Mouse (Mus musculus) limb, embryonic 11.5 days (tissue): ENCODE data around the gene Galk1. TPM values are rescaled to one million over a fixed set of nuclear protein-coding genes. Genes with fewer than 3 reads are reported as not detected.
A peak's percentile ranks its signal among the peaks of the same experiment; 100 is the strongest.

Experiments used
- ATAC-seq: fragments of 200-750 bp; cut with Nextera tagmentation; 2 replicates; pipeline ENCODE4 v1.8.0; 2017; ENCODE audit warnings: low read depth; ENCODE audit not compliant: insufficient number of reproducible peaks, low FRiP score, low TSS enrichment
- DNase-seq: peaks from one replicate; pipeline ENCODE4 v3.0.0-alpha.2; 2015; ENCODE audit warnings: low spot score
- H3K27ac ChIP-seq: fragments of 300-500 bp; sonication (generic); replicated peaks from 2 replicates; pipeline ENCODE4 v1.5.1; 2014; ENCODE audit warnings: low read depth, mild to moderate bottlenecking, low read length
- H3K27me3 ChIP-seq: fragments of 300-500 bp; sonication (generic); 2 replicates; pipeline ENCODE4 v1.6.1; 2014; ENCODE audit warnings: mild to moderate bottlenecking, low read length, mixed read lengths; ENCODE audit not compliant: control insufficient read depth, insufficient read depth
- H3K36me3 ChIP-seq: fragments of 300-500 bp; sonication (generic); 2 replicates; pipeline ENCODE4 v1.6.1; 2014; ENCODE audit warnings: mild to moderate bottlenecking, low read length, moderate library complexity, mixed read lengths; ENCODE audit not compliant: control insufficient read depth, insufficient read depth
- H3K4me1 ChIP-seq: fragments of 300-500 bp; sonication (generic); 2 replicates; pipeline ENCODE4 v1.6.1; 2014; ENCODE audit warnings: low read length, mixed read lengths; ENCODE audit not compliant: control insufficient read depth, insufficient read depth
- H3K4me2 ChIP-seq: fragments of 300-500 bp; sonication (generic); 2 replicates; pipeline ENCODE4 v1.6.1; 2014; ENCODE audit warnings: low read depth, mild to moderate bottlenecking, moderate library complexity; ENCODE audit not compliant: severe bottlenecking
- H3K4me3 ChIP-seq: fragments of 300-500 bp; sonication (generic); 2 replicates; pipeline ENCODE4 v1.5.1; 2014; ENCODE audit warnings: low read depth, low read length
- H3K9ac ChIP-seq: fragments of 300-500 bp; sonication (generic); 2 replicates; pipeline ENCODE4 v1.6.1; 2014; ENCODE audit warnings: mild to moderate bottlenecking, low read length
- H3K9me3 ChIP-seq: fragments of 300-500 bp; sonication (generic); 2 replicates; pipeline ENCODE4 v1.6.1; 2016; ENCODE audit warnings: low read length; ENCODE audit not compliant: control insufficient read depth
- WGBS: fragments of 180-500 bp; shearing (Covaris S2); extraction: QIAGEN DNeasy Blood & Tissue Kit; methylation state at CpG from one replicate; pipeline ENCODE4 v1.1.7; 2014; 5-methylcytosine and 5-hydroxymethylcytosine counted together
- polyA plus RNA-seq: library from polyadenylated mRNA; unstranded; fragments of >200 nt; fragmentation: Nextera tagmentation; extraction: Ambion mirVana; gene quantifications from 2 replicates; pipeline ENCODE4 v1.2.1, GENCODE M21; 2014

Galk1 gene
- polyA plus RNA-seq, 1 experiment from 2014 or later, result 168 TPM

GRCm38 (mm10) chr11:116040593-116040992, 28.1 kb upstream of the Galk1 start:
- H3K4me1 ChIP-seq, result no peaks in the 10 kb centered on the region
- H3K27me3 ChIP-seq, result no peaks in the 10 kb centered on the region
- no peaks in the 10 kb centered on the region for H3K9me3 ChIP-seq
- no peak for ATAC-seq
- no peak overlapping the region for H3K9ac ChIP-seq
- H3K27ac ChIP-seq, result no peak overlapping the region
- WGBS, result 93% methylated on average over 6 of the region's 6 CpGs
- H3K4me3 ChIP-seq, result no peak overlapping the region
- H3K4me2 ChIP-seq, result no peak overlapping the region
- peaks cover 19% of the 10 kb centered on the region for H3K36me3 ChIP-seq
- no peak for DNase-seq

GRCm38 (mm10) chr11:116037826-116038225, 25.3 kb upstream of the Galk1 start:
- Histone ChIP-seq H3K4me2 (no peak overlapping the region), H3K9me3 (no peaks in the 10 kb centered on the region), H3K27me3 (no peaks in the 10 kb centered on the region), H3K4me1 (no peaks in the 10 kb centered on the region), H3K9ac (no peak overlapping the region), H3K36me3 (peaks cover 18% of the 10 kb centered on the region), H3K27ac (no peak overlapping the region), H3K4me3 (no peak overlapping the region)
- no peak for ATAC-seq
- 94% methylated on average over 9 of the region's 9 CpGs for WGBS
- no peak for DNase-seq

- H3K4me1 ChIP-seq, result 0 out of 2 replicates have a peak, but pooled peaks cover 2% of the 10 kb centered on the region
- H3K9ac ChIP-seq, result no peak overlapping the region
- no peaks in the 10 kb centered on the region for H3K27me3 ChIP-seq
- DNase-seq, result no peak
- 65% methylated on average over 3 of the region's 3 CpGs for WGBS
- H3K36me3 ChIP-seq, result peaks cover 13% of the 10 kb centered on the region
- H3K27ac ChIP-seq, result no peak overlapping the region
- H3K4me3 ChIP-seq, result no peak overlapping the region
- no peaks in the 10 kb centered on the region for H3K9me3 ChIP-seq
- no peak for ATAC-seq
- no peak overlapping the region for H3K4me2 ChIP-seq
Observed at GRCm38 (mm10) chr11:116036671-116037070, 24.2 kb upstream of the Galk1 start.

GRCm38 (mm10) chr11:116034584-116034983, 22.1 kb upstream of the Galk1 start:
- no peak overlapping the region for H3K4me2 ChIP-seq
- peaks cover 5% of the 10 kb centered on the region for H3K36me3 ChIP-seq
- DNase-seq, result no peak
- no peaks in the 10 kb centered on the region for H3K9me3 ChIP-seq
- H3K4me1 ChIP-seq, result 0 out of 2 replicates have a peak, but pooled peaks cover 6% of the 10 kb centered on the region
- H3K27ac ChIP-seq, result no peak overlapping the region
- H3K4me3 ChIP-seq, result no peak overlapping the region
- H3K9ac ChIP-seq, result no peak overlapping the region
- ATAC-seq, result no peak
- 93% methylated on average over 6 of the region's 6 CpGs for WGBS
- no peaks in the 10 kb centered on the region for H3K27me3 ChIP-seq

GRCm38 (mm10) chr11:116030898-116031845, 18.7 kb upstream of the Galk1 start:
- DNase-seq, result peak; percentile 58
- Histone ChIP-seq H3K36me3 (no peaks in the 10 kb centered on the region), H3K27me3 (no peaks in the 10 kb centered on the region), H3K4me2 (peak overlapping the region; percentile 90), H3K9ac (peak overlapping the region; percentile 90), H3K4me3 (peak overlapping the region; percentile 70), H3K27ac (peak overlapping the region; percentile 97), H3K4me1 (0 out of 2 replicates have a peak, but pooled peaks cover 6% of the 10 kb centered on the region), H3K9me3 (no peaks in the 10 kb centered on the region)
- WGBS, result 31% methylated on average over 14 of the region's 14 CpGs
- ATAC-seq, result 0 out of 2 replicates have a peak, but pooled peaks have one; percentile 14

- H3K27me3 ChIP-seq, result no peaks in the 10 kb centered on the region
- H3K4me3 ChIP-seq, result peak within 1 kb of the TSS; percentile 70
- H3K36me3 ChIP-seq, result no peaks in the 10 kb centered on the region
- H3K4me1 ChIP-seq, result 0 out of 2 replicates have a peak, but pooled peaks cover 6% of the 10 kb centered on the region
- peak within 1 kb of the TSS; percentile 97 for H3K27ac ChIP-seq
- DNase-seq (peak; percentile 99), ATAC-seq (peak; percentile 95)
- WGBS, result under 1% methylated on average over 67 of the region's 67 CpGs
- H3K9me3 ChIP-seq, result no peaks in the 10 kb centered on the region
- peak within 1 kb of the TSS; percentile 90 for H3K9ac ChIP-seq
- H3K4me2 ChIP-seq, result peak within 1 kb of the TSS; percentile 90
Observed at GRCm38 (mm10) chr11:116030088-116030897, 17.8 kb upstream of the Galk1 start, which contains the start of gene Unk. Gene Unk (plus strand): TSS chr11:116030322.

GRCm38 (mm10) chr11:116029086-116029865, 16.8 kb upstream of the Galk1 start:
- no peak overlapping the region for H3K27ac ChIP-seq
- ATAC-seq, result no peak
- DNase-seq, result no peak
- peak overlapping the region; percentile 70 for H3K4me3 ChIP-seq
- peak overlapping the region; percentile 90 for H3K4me2 ChIP-seq
- H3K27me3 ChIP-seq, result no peaks in the 10 kb centered on the region
- no peaks in the 10 kb centered on the region for H3K9me3 ChIP-seq
- peak overlapping the region; percentile 90 for H3K9ac ChIP-seq
- 0 out of 2 replicates have a peak, but pooled peaks cover 6% of the 10 kb centered on the region for H3K4me1 ChIP-seq
- 86% methylated on average over 6 of the region's 6 CpGs for WGBS
- no peaks in the 10 kb centered on the region for H3K36me3 ChIP-seq
